Mouse (Mus musculus) intestine, embryonic 16.5 days (tissue): ENCODE measurements around the gene Tbc1d25. TPM values are rescaled to one million over a fixed set of nuclear protein-coding genes. Genes with fewer than 3 reads are reported as not detected.

Experiments
- ATAC-seq: fragments of 200-750 bp; cut with Nextera tagmentation; 2 replicates; pipeline ENCODE4 v1.8.0; 2017; ENCODE audit warnings: moderate TSS enrichment, moderate library complexity
- H3K27ac ChIP-seq: fragments of 300-500 bp; sonication (generic); 2 replicates; pipeline ENCODE4 v1.5.1; 2014; ENCODE audit warnings: mild to moderate bottlenecking, low read length
- H3K27me3 ChIP-seq: fragments of 300-500 bp; sonication (generic); replicated peaks from 2 replicates; pipeline ENCODE4 v1.6.1; 2014; ENCODE audit warnings: low read length, control low read depth, mixed read lengths; ENCODE audit not compliant: control insufficient read depth, insufficient read depth
- H3K36me3 ChIP-seq: fragments of 300-500 bp; sonication (generic); 2 replicates; pipeline ENCODE4 v1.6.1; 2014; ENCODE audit warnings: low read length, control low read depth; ENCODE audit not compliant: control insufficient read depth, insufficient read depth
- H3K4me1 ChIP-seq: fragments of 300-500 bp; sonication (generic); 2 replicates; pipeline ENCODE4 v1.6.1; 2014; ENCODE audit warnings: low read length, control low read depth, mixed read lengths; ENCODE audit not compliant: control insufficient read depth, insufficient read depth
- H3K4me2 ChIP-seq: fragments of 300-500 bp; sonication (generic); 2 replicates; pipeline ENCODE4 v1.6.1; 2014; ENCODE audit warnings: low read depth, low read length, control low read depth
- H3K4me3 ChIP-seq: fragments of 300-500 bp; sonication (generic); 2 replicates; pipeline ENCODE4 v1.5.1; 2014; ENCODE audit warnings: mild to moderate bottlenecking, low read length
- H3K9ac ChIP-seq: fragments of 300-500 bp; sonication (generic); 2 replicates; pipeline ENCODE4 v1.6.1; 2014; ENCODE audit warnings: low read depth, low read length
- H3K9me3 ChIP-seq: fragments of 300-500 bp; sonication (generic); 2 replicates; pipeline ENCODE4 v1.6.1; 2016; ENCODE audit warnings: low read length, control low read depth; ENCODE audit not compliant: control insufficient read depth
- WGBS: fragments of 180-500 bp; shearing (Covaris S2); extraction: QIAGEN DNeasy Blood & Tissue Kit; methylation state at CpG from one replicate; pipeline ENCODE4 v1.1.7; 2014; 5-methylcytosine and 5-hydroxymethylcytosine counted together
- polyA plus RNA-seq: library from polyadenylated mRNA; unstranded; fragments of >200 nt; fragmentation: Nextera tagmentation; extraction: Ambion mirVana; gene quantifications from 2 replicates; pipeline ENCODE4 v1.2.1, GENCODE M21; 2015

Gene Tbc1d25
- polyA plus RNA-seq, 1 experiment from 2014 or later = 10.0 TPM

DNA sequence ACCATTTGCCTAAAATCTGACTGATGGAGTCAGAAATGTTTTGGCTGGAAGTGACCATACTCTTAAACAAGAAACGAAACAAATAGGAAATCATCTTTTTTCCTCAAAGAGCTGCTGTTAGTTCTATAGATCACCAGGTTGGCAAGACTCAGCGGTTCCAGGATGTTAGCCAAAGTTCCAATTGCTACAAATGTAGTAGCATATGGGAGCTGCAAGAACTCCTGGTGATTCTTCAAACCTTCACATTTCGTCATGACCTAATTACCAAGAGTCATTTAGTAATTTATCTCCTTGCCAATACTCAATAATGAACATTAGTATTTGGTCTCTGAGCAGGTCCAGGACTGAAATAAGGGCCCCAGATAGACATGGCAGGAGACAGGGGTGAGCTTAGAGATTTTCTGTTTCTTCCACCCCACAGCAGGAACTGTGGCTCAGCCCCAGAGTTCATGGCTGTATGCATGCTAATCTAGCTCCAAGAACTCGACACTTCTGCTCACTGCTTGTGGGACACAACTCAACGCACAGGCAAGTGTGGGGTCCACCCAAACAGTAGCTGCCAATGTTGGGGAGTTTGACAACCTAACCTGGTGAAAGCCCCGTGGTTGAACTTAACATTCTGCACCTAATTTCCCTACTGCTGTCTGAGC is 52.0 kb downstream of the Tbc1d25 start:
- no peak overlapping the region for H3K4me3 ChIP-seq
- 83% methylated on average over 6 of the region's 6 CpGs for WGBS
- H3K4me1 ChIP-seq = no peaks in the 10 kb centered on the region
- H3K27ac ChIP-seq = no peak overlapping the region
- H3K27me3 ChIP-seq = no peaks in the 10 kb centered on the region
- ATAC-seq = no peak
- H3K36me3 ChIP-seq = peaks cover 2% of the 10 kb centered on the region; the same call in 1 of the 2 replicates
- H3K9ac ChIP-seq = no peak overlapping the region
- H3K4me2 ChIP-seq = no peak overlapping the region
- no peaks in the 10 kb centered on the region for H3K9me3 ChIP-seq

GRCm38 (mm10) chrX:8117264-8117663 is 58.7 kb downstream of the Tbc1d25 start:
- ATAC-seq = no peak
- H3K9ac ChIP-seq = no peak overlapping the region
- no peaks in the 10 kb centered on the region for H3K36me3 ChIP-seq

GRCm38 (mm10) chrX:8115275-8115674 is 60.7 kb downstream of the Tbc1d25 start:
- H3K27me3 ChIP-seq = no peaks in the 10 kb centered on the region
- WGBS = 86% methylated on average over 4 of the region's 4 CpGs
- H3K9me3 ChIP-seq = no peaks in the 10 kb centered on the region
- H3K4me1 ChIP-seq = no peaks in the 10 kb centered on the region
- H3K36me3 ChIP-seq = no peaks in the 10 kb centered on the region
- no peak for ATAC-seq
- H3K4me2 ChIP-seq = no peak overlapping the region
- no peak overlapping the region for H3K9ac ChIP-seq
- H3K27ac ChIP-seq = no peak overlapping the region
- no peak overlapping the region for H3K4me3 ChIP-seq

More at GRCm38 (mm10) chrX:8117264-8117663, 58.7 kb downstream of the Tbc1d25 start:
- Histone ChIP-seq H3K27ac (no peak overlapping the region), H3K4me1 (no peaks in the 10 kb centered on the region), H3K4me3 (no peak overlapping the region), H3K4me2 (no peak overlapping the region), H3K9me3 (no peaks in the 10 kb centered on the region), H3K27me3 (no peaks in the 10 kb centered on the region)

GRCm38 (mm10) chrX:8105019-8105418 is 71.0 kb downstream of the Tbc1d25 start:
- H3K4me3 ChIP-seq = no peak overlapping the region

More at GRCm38 (mm10) chrX:8105019-8105418, 71.0 kb downstream of the Tbc1d25 start:
- H3K4me1 ChIP-seq = peaks cover 3% of the 10 kb centered on the region; the same call in 1 of the 2 replicates
- WGBS = 91% methylated on average over 3 of the region's 3 CpGs
- no peak overlapping the region for H3K9ac ChIP-seq
- no peak overlapping the region for H3K27ac ChIP-seq
- H3K9me3 ChIP-seq = no peaks in the 10 kb centered on the region
- H3K4me2 ChIP-seq = no peak overlapping the region
- H3K36me3 ChIP-seq = no peaks in the 10 kb centered on the region
- no peak for ATAC-seq
- H3K27me3 ChIP-seq = no peaks in the 10 kb centered on the region

Other genes with a start within 250 kb of the Tbc1d25 start
- not detected in 2 replicates for gene Eras, start 247.6 kb downstream of the Tbc1d25 start, polyA plus RNA-seq
- gene Hdac6, start 228.3 kb downstream of the Tbc1d25 start, polyA plus RNA-seq = 16.8 and 17.3 TPM in 2 replicates
- 0.93 and 2.5 TPM in 2 replicates for gene Gata1, start 198.1 kb downstream of the Tbc1d25 start, polyA plus RNA-seq
- gene Glod5, start 157.7 kb downstream of the Tbc1d25 start, polyA plus RNA-seq = 8.8 and 12.7 TPM in 2 replicates
- 36.7 and 43.7 TPM in 2 replicates for gene Suv39h1, start 101.4 kb downstream of the Tbc1d25 start, polyA plus RNA-seq
- 0.61 and 0.87 TPM in 2 replicates for gene Was, start 85.7 kb downstream of the Tbc1d25 start, polyA plus RNA-seq
- gene Wdr13, start 43.3 kb downstream of the Tbc1d25 start, polyA plus RNA-seq = 19.8 and 22.3 TPM in 2 replicates
- gene Rbm3, start 30.3 kb downstream of the Tbc1d25 start, polyA plus RNA-seq = 372 and 405 TPM in 2 replicates
- gene Ebp, start 17.3 kb upstream of the Tbc1d25 start, polyA plus RNA-seq = 101 and 102 TPM in 2 replicates
- gene Porcn, start 30.3 kb upstream of the Tbc1d25 start, polyA plus RNA-seq = 5.8 and 7.5 TPM in 2 replicates
- gene Ftsj1, start 76.2 kb upstream of the Tbc1d25 start, polyA plus RNA-seq = 30.8 and 33.7 TPM in 2 replicates
- 9.5 and 11.0 TPM in 2 replicates for gene Slc38a5, start 95.0 kb upstream of the Tbc1d25 start, polyA plus RNA-seq
- not detected in 2 replicates for gene Ssxb10, start 151.2 kb upstream of the Tbc1d25 start, polyA plus RNA-seq
- not detected in 2 replicates for gene Ssxb9, start 190.8 kb upstream of the Tbc1d25 start, polyA plus RNA-seq
- gene Ssxb1, start 237.1 kb upstream of the Tbc1d25 start, polyA plus RNA-seq = not detected in 2 replicates